Mouse (Mus musculus) kidney, adult 2 months (tissue): ENCODE data around the gene Lpcat2b.

Source experiments
- CTCF ChIP-seq: fragments of 200-500 bp; conservative IDR thresholded peaks from 2 replicates; pipeline ENCODE4 v1.5.1; 2011; ENCODE audit warnings: low read depth, mild to moderate bottlenecking, control low read depth, low read length, moderate library complexity, mixed read lengths; ENCODE audit not compliant: insufficient read depth, insufficient read length
- POLR2A ChIP-seq: fragments of 200-500 bp; IDR thresholded peaks from one replicate; pipeline ENCODE4 v1.6.1; 2011; ENCODE audit warnings: low read depth, low read length, control low read depth

DNA sequence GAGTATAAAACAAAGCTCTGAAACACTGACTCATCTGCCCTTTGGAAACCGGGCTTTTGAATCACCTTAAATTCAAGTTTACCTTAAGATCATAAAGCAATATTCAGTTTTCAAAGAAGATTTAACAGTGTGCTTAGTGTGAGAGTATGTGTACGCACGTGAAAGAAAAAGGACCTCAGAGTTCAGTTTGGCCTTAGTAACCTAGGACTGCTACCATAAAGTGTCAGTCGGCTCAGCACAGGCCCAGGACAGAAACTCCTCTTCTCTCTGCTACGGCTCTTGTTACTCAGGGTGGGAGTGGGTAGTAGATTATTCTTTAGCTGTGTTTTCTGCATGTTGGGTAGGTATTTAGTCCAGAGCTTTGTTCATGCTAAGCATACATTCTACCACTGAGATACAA, 18.3 kb downstream of the Lpcat2b start:
- TF ChIP-seq CTCF: no peak
- no peak for TF ChIP-seq POLR2A
